Mouse (Mus musculus) heart, embryonic 15.5 days (tissue): ENCODE results near the gene Fam69a. TPM values are rescaled to one million over a fixed set of nuclear protein-coding genes. Genes with fewer than 3 reads are reported as not detected.
A peak's percentile ranks its signal among the peaks of the same experiment; 100 is the strongest.

Experiments
- ATAC-seq: fragments of 200-750 bp; cut with Nextera tagmentation; replicated peaks from 2 replicates; pipeline ENCODE4 v1.8.0; 2017; ENCODE audit warnings: low read depth, moderate TSS enrichment; ENCODE audit not compliant: insufficient number of reproducible peaks, insufficient read depth, low FRiP score
- H3K27ac ChIP-seq: fragments of 300-500 bp; sonication (generic); 2 replicates; pipeline ENCODE4 v1.5.1; 2015; ENCODE audit warnings: mild to moderate bottlenecking, inconsistent platforms
- H3K27me3 ChIP-seq: fragments of 300-500 bp; sonication (generic); 2 replicates; pipeline ENCODE4 v1.6.1; 2015; ENCODE audit warnings: inconsistent platforms
- H3K36me3 ChIP-seq: fragments of 300-500 bp; sonication (generic); 2 replicates; pipeline ENCODE4 v1.6.1; 2015; ENCODE audit warnings: mild to moderate bottlenecking, inconsistent platforms
- H3K4me1 ChIP-seq: fragments of 300-500 bp; sonication (generic); replicated peaks from 2 replicates; pipeline ENCODE4 v1.6.1; 2015; ENCODE audit warnings: inconsistent platforms
- H3K4me2 ChIP-seq: fragments of 300-500 bp; sonication (generic); 2 replicates; pipeline ENCODE4 v1.6.1; 2015; ENCODE audit warnings: inconsistent platforms, mild to moderate bottlenecking, moderate library complexity
- H3K4me3 ChIP-seq: fragments of 300-500 bp; sonication (generic); 2 replicates; pipeline ENCODE4 v1.5.1; 2015; ENCODE audit warnings: mild to moderate bottlenecking, inconsistent platforms
- H3K9ac ChIP-seq: fragments of 300-500 bp; sonication (generic); 2 replicates; pipeline ENCODE4 v1.6.1; 2015; ENCODE audit warnings: mild to moderate bottlenecking, inconsistent platforms
- H3K9me3 ChIP-seq: fragments of 300-500 bp; sonication (generic); replicated peaks from 2 replicates; pipeline ENCODE4 v1.6.1; 2016; ENCODE audit warnings: inconsistent platforms
- WGBS: fragments of 180-500 bp; shearing (Covaris S2); methylation state at CpG from one replicate; pipeline ENCODE4 v1.1.7; 2015; ENCODE audit warnings: mixed read lengths; 5-methylcytosine and 5-hydroxymethylcytosine counted together
- polyA plus RNA-seq: library from polyadenylated mRNA; unstranded; fragments of >200 nt; fragmentation: Nextera tagmentation; extraction: Ambion mirVana; gene quantifications from 2 replicates; pipeline ENCODE4 v1.2.1, GENCODE M21; 2015

The Fam69a gene
- polyA plus RNA-seq, 1 experiment from 2014 or later, result 19.1 TPM

DNA sequence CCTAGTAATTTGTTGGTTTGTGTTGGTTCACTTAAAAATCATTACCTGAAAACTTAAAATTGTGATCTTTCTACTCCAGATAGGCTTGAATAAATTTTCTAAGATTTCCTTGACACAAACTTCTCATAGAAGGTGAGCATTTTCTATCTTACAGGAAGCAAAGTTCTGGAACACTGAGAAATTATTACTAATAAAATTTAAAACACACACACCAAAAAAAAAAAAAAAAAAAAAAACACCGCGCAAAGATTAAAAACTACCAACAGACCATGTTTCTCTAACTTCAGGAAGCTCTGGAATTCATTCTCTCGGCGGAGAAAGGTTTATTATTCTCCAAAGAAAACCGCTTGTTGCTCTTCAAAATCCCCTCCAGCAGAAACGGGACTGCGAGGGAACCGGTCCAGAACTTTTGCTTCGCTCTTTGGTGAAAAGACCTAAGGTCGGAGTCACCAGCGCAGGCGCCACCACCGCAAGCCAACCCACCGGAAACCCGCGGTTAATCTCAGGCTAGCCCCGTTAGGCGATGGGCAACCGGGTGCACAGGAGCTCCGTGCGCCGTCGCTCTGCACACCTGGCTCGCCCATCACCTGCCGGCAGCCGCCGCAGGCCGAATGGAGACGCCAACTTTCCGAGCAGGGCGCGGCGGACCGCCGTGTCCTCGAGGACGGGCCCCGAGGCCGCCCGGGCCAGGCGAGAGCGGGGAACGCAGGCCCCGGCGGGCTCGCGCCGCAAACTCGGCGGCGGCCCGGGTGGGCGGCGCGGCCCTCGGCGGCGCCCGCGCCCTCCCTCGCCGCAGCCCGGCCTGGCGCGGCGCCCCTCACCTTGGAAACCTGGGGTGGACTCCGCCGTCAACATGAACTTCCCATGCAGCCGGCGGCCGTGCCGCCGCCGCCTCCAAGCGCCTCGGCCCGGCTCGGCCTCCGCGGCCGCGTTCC lies 118.6 kb downstream of the Fam69a start:
- peak overlapping the region; percentile 68 for H3K4me3 ChIP-seq
- H3K9ac ChIP-seq, result peak overlapping the region; percentile 81
- WGBS, result under 1% methylated on average over 81 of the region's 82 CpGs
- no peaks in the 10 kb centered on the region for H3K9me3 ChIP-seq
- ATAC-seq, result peak; percentile 56
- peak overlapping the region; percentile 95 for H3K27ac ChIP-seq
- H3K4me1 ChIP-seq, result peaks cover 40% of the 10 kb centered on the region
- peak overlapping the region; percentile 65 for H3K4me2 ChIP-seq
- H3K36me3 ChIP-seq, result no peaks in the 10 kb centered on the region
- H3K27me3 ChIP-seq, result no peaks in the 10 kb centered on the region

DNA sequence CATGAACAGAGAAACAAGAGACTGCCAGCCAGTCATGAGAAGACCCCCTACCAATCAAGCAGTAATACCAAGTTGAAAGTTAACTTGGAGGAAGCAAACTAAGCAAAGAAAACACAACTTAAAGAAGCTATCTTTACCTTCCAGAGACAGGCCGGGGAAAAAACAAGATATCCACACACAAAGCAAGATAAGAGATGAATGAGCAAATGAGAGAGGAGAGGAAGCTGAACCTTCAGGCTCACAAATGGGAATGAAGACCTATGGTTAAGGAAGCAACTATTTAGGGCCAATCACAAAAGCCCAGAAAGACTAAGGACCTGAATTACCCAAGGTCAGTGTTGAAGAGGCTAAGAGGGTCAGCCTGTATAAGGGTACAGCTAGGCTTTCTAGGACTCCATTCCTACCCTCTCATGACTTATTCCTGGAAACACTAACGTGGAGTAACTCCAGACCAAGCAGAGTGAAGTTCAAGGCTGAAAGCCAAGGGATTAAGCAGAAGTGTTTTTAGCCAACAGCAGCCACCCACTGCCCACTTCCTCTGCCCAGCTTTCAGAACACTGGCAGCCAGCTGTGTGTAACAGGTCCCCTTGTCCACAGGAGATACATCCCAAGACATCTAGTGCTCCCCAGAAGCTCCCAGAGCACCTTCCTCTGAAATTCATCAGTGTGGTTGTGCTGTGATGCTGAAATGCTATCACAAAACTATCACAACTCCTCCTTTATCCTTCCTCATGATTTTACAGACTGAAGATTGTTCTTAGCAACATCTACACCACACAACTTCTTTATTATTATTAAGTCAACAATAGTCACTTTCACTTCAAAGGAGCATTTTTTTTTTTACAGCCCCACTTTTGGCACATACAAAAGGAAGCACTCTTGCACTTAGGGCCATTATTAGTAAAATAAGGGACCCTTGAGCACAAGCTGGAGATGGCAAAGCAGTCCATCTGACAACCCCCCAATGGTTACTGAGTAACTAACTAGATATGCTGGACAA lies 120.5 kb downstream of the Fam69a start:
- H3K4me1 ChIP-seq, result peaks cover 27% of the 10 kb centered on the region
- H3K9me3 ChIP-seq, result no peaks in the 10 kb centered on the region
- 21% methylated on average over 2 of the region's 2 CpGs for WGBS
- no peaks in the 10 kb centered on the region for H3K27me3 ChIP-seq
- H3K4me3 ChIP-seq, result no peak overlapping the region
- H3K4me2 ChIP-seq, result peak overlapping the region; percentile 65
- no peak for ATAC-seq
- peak overlapping the region; percentile 38 for H3K27ac ChIP-seq
- no peak overlapping the region for H3K9ac ChIP-seq
- H3K36me3 ChIP-seq, result no peaks in the 10 kb centered on the region

DNA sequence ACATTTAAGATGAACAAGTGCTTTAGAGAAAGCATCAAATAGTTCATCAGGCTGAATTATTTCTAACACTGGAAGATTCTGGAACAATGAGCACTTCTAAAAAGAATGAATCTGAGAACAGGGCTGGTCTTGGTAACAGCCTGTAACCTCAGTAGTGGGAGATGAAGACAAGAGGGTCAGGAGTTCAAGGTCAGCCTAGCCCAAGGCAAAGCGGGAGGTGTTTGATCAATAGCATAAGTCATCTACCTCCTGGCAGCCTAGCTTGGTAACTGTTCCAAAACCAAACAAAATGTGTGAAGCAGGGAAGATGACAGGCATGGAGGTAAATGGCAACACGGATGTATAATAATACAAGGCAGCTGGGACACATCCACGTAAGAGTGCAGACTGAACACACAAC lies 122.9 kb downstream of the Fam69a start:
- H3K27ac ChIP-seq, result no peak overlapping the region
- peaks cover 27% of the 10 kb centered on the region for H3K4me1 ChIP-seq
- 81% methylated on average over 3 of the region's 3 CpGs for WGBS
- H3K4me2 ChIP-seq, result no peak overlapping the region
- no peak overlapping the region for H3K9ac ChIP-seq
- no peaks in the 10 kb centered on the region for H3K36me3 ChIP-seq
- H3K4me3 ChIP-seq, result no peak overlapping the region
- H3K27me3 ChIP-seq, result no peaks in the 10 kb centered on the region
- ATAC-seq, result no peak
- no peaks in the 10 kb centered on the region for H3K9me3 ChIP-seq

DNA sequence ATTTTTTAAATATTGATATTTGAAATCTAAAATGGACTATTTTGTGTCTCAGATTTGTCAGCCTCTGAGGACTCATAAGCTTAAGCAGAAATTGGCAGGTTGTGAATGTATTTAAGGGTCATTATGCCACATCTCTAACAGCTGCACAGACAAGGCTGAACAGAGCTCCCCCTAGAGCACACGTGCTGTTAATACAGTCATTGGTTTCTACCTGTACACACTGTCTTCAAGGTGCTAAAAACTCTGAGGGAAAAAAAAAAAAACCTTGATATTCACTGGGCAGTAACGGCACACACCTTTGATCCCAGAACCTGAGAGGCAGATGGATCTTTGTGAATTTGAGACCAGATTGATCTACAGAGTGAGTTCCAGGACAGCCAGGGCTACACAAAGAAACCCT lies 127.9 kb downstream of the Fam69a start:
- Histone ChIP-seq H3K4me3 (no peak overlapping the region), H3K27ac (no peak overlapping the region), H3K9ac (no peak overlapping the region), H3K36me3 (no peaks in the 10 kb centered on the region), H3K4me1 (peaks cover 13% of the 10 kb centered on the region), H3K27me3 (no peaks in the 10 kb centered on the region), H3K9me3 (no peaks in the 10 kb centered on the region), H3K4me2 (no peak overlapping the region)
- WGBS, result 49% methylated on average over 2 of the region's 2 CpGs
- ATAC-seq, result no peak

Other genes with a start within 250 kb of the Fam69a start
- gene Ube2d2b, start 157.0 kb downstream of the Fam69a start, polyA plus RNA-seq, result 0.21 and 0.22 TPM in 2 replicates
- gene Evi5, start 112.0 kb downstream of the Fam69a start, polyA plus RNA-seq, result 41.7 and 44.9 TPM in 2 replicates
- gene Rpl5, start 86.6 kb downstream of the Fam69a start, polyA plus RNA-seq, result 37.8 and 45.5 TPM in 2 replicates
- gene Mtf2, start 78.6 kb upstream of the Fam69a start, polyA plus RNA-seq, result 53.0 and 89.6 TPM in 2 replicates
- 27.3 and 36.6 TPM in 2 replicates for gene Tmed5, start 145.5 kb upstream of the Fam69a start, polyA plus RNA-seq
- 4.4 and 7.4 TPM in 2 replicates for gene Ccdc18, start 145.8 kb upstream of the Fam69a start, polyA plus RNA-seq